Mouse (Mus musculus) liver, adult 2 months (tissue): ENCODE measurements around the gene Mob1b.

Source experiments
- CTCF ChIP-seq: fragments of 200-500 bp; IDR thresholded peaks from 2 replicates; pipeline ENCODE4 v1.5.1; 2011; ENCODE audit warnings: low read depth, low read length, control low read depth
- POLR2A ChIP-seq: fragments of 200-500 bp; IDR thresholded peaks from 2 replicates; pipeline ENCODE4 v1.6.1; 2011; ENCODE audit warnings: low read length, control low read depth; ENCODE audit not compliant: insufficient read depth; ENCODE audit errors: extremely low read depth

DNA sequence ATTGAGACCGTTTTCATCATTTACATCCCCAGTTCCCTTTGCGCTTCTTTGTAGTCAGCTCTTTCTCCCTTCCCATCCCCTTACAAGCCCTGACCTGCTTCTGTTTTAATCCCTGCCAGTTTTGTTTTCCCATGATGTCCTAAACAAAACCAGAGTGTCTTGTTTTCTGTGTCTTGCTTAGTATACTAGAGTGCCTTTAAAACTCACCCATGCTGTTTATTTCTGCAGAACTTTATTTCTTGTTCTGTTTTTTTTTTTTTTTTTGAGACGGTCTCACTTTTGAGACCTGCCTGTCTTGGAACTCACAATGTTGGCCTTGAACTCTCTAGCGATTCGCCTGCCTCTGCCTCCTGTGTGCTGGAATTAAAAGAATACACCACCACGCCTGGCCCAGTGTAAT, 44.9 kb downstream of the Mob1b start:
- TF ChIP-seq CTCF, result no peak
- TF ChIP-seq POLR2A, result no peak
